Mouse (Mus musculus) G1E (cell line): Measurements from ENCODE around the gene Rhno1.

Experiments used
- CTCF ChIP-seq: IDR thresholded peaks from 2 replicates; pipeline ENCODE4 v1.5.1; 2012; ENCODE audit warnings: low read depth, low read length, inconsistent platforms, mixed read lengths
- GATA1 ChIP-seq: IDR thresholded peaks from 2 replicates; pipeline ENCODE4 v1.6.1; 2012; ENCODE audit warnings: borderline replicate concordance, low read length, inconsistent platforms, mixed read lengths
- GATA2 ChIP-seq: IDR thresholded peaks from 2 replicates; pipeline ENCODE4 v1.6.1; 2012; ENCODE audit warnings: low read depth, low read length, inconsistent platforms, borderline replicate concordance
- POLR2AphosphoS5 ChIP-seq: IDR thresholded peaks from 2 replicates; pipeline ENCODE4 v1.6.1; 2012; ENCODE audit warnings: low read depth, low read length, inconsistent platforms; ENCODE audit not compliant: insufficient replicate concordance
- TAL1 ChIP-seq: conservative IDR thresholded peaks from 2 replicates; pipeline ENCODE4 v1.6.1; 2012; ENCODE audit warnings: low read depth, low read length, inconsistent platforms, mixed read lengths

DNA sequence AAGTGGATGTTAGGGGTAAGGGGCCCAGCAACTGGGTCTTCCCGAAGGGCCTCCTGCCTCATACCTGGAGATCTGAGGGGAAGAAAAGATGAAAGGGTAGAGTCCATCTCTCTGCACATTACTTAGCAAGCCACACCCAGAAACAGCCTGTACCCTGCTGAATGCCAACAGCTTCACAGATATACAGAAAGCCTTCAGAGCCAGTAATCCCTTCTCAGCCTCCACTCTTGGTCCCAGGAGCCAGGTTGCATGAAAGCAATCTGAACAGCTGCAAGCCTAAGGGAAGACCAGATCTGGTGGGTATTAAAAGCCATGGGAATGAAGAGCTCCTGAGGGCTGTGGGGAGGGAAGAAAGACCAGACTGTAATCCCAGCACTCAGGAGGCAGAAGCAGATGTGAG lies 26.5 kb upstream of the Rhno1 start:
- no peak for TF ChIP-seq CTCF
- no peak for TF ChIP-seq TAL1
- no peak for TF ChIP-seq GATA1
- no peak for TF ChIP-seq GATA2
- no peak for TF ChIP-seq POLR2AphosphoS5
